Mouse (Mus musculus): ENCODE data around the gene Cct4. TPM values are rescaled to one million over a fixed set of nuclear protein-coding genes. Genes with fewer than 3 reads are reported as not detected.

Gene Cct4
- polyA plus RNA-seq, 1 experiment from 2014 or later: 206 TPM

- ATAC-seq (ENCODE audit: low read depth): peak; percentile 90
These were observed 18.2 kb upstream of the Cct4 start, which contains the start of gene Zrsr1 for GRCm38 (mm10) chr11:22971835-22972709. Gene Zrsr1 (plus strand): TSS chr11:22972005.

DNA sequence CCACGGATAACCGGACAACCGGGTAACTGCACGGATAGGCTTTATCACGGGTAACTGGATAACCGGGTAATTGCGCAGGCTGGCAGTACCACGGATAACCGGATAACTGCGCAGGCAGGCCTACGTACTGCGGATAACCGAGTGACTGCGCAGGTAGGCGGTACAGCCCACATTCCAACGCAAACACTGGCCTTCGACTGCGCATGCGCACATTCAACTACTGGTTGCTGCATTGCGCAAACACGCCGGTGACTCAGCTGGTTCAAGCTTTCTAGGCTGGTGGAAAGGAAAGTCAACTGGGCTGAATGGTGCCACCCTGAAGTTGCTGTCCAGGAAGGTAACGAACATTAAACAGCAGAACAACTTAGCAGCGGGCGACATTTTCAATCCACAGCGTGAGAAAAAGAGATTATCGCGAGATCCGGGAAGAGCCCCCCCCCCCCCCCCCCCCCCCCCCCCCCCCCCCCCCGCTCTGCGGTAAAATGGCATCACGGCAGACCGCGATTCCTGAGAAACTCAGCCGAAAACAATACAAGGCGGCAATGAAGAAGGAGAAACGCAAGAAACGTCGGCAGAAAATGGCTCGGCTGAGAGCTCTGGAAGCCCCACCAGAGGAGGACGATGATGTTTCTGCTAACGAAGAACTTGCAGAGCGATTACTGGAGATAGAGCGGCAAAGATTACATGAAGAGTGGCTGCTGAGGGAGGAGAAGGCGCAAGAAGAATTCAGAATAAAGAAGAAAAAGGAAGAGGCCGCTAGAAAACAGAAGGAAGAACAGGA is 17.4 kb upstream of the Cct4 start:
- peaks cover 39% of the 10 kb centered on the region for H3K36me3 ChIP-seq
- DNase-seq: peak; percentile 80
- WGBS (ENCODE audit: insufficient replicate concordance): 46% methylated on average over 44 of the region's 46 CpGs
- no peaks in the 10 kb centered on the region for H3K27me3 ChIP-seq
- peak overlapping the region; percentile 99 for H3K27ac ChIP-seq
- H3K4me3 ChIP-seq (replicated peaks): peak overlapping the region; percentile 71
- H3K9me3 ChIP-seq (replicated peaks): peaks cover 10% of the 10 kb centered on the region
- H3K9ac ChIP-seq: peak overlapping the region; percentile 80
- H3K4me1 ChIP-seq (replicated peaks): peaks cover 48% of the 10 kb centered on the region
- peak; percentile 56 for ATAC-seq (ENCODE audit: low read depth)
- peak overlapping the region; percentile 79 for H3K4me2 ChIP-seq

More at GRCm38 (mm10) chr11:22971835-22972709, 18.2 kb upstream of the Cct4 start, which contains the start of gene Zrsr1:
- peak; percentile 80 for DNase-seq
- Histone ChIP-seq H3K36me3 (peaks cover 31% of the 10 kb centered on the region), H3K4me3 (replicated peaks) (peak within 1 kb of the TSS; percentile 71), H3K27ac (peak within 1 kb of the TSS; percentile 99), H3K27me3 (no peaks in the 10 kb centered on the region), H3K4me2 (peak within 1 kb of the TSS; percentile 79), H3K9me3 (replicated peaks) (peaks cover 10% of the 10 kb centered on the region), H3K4me1 (replicated peaks) (peaks cover 40% of the 10 kb centered on the region), H3K9ac (peak within 1 kb of the TSS; percentile 80)
- 44% methylated on average over 56 of the region's 56 CpGs for WGBS (ENCODE audit: insufficient replicate concordance)

DNA sequence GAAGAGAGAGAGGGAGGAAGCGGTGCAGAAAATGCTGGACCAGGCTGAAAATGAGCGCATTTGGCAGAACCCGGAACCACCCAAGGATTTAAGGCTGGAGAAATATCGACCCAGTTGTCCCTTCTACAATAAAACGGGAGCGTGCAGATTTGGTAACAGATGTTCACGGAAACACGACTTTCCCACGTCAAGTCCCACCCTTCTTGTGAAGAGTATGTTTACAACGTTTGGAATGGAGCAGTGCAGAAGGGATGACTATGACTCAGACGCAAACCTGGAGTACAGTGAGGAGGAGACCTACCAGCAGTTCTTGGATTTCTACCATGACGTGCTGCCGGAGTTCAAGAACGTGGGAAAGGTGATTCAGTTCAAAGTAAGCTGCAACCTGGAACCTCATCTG is 16.7 kb upstream of the Cct4 start:
- ATAC-seq (ENCODE audit: low read depth) (no peak), DNase-seq (no peak)
- Histone ChIP-seq H3K4me1 (replicated peaks) (peaks cover 52% of the 10 kb centered on the region), H3K27me3 (no peaks in the 10 kb centered on the region), H3K4me2 (peak overlapping the region; percentile 70), H3K36me3 (peaks cover 45% of the 10 kb centered on the region), H3K4me3 (replicated peaks) (peak overlapping the region; percentile 71), H3K27ac (peak overlapping the region; percentile 86), H3K9ac (peak overlapping the region; percentile 78), H3K9me3 (replicated peaks) (peaks cover 10% of the 10 kb centered on the region)
- WGBS (ENCODE audit: insufficient replicate concordance): 47% methylated on average over 14 of the region's 14 CpGs

DNA sequence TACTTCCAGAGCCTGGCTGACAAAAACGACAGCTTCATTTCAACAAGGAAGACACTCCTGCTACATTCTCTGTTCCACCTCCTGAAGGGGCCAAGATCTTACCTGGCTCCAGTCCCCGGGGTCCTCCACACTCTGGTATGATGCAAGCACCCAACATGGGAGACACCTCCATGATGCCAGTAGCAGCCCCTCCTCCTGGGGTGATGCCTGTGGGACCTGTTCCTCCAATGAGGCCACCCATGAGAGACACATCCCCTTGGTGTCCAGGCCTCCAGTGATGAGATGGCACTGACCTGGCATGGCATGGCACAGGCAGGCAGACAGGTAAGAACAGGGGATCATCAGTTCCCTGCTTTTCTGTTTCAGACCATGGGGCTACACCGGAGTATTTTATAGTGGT is 12.1 kb upstream of the Cct4 start:
- no peak for ATAC-seq (ENCODE audit: low read depth)
- no peak overlapping the region for H3K9ac ChIP-seq
- DNase-seq: no peak
- H3K9me3 ChIP-seq (replicated peaks): no peaks in the 10 kb centered on the region
- no peak overlapping the region for H3K27ac ChIP-seq
- H3K36me3 ChIP-seq: peaks cover 43% of the 10 kb centered on the region
- peaks cover 57% of the 10 kb centered on the region for H3K4me1 ChIP-seq (replicated peaks)
- no peak overlapping the region for H3K4me2 ChIP-seq
- no peak overlapping the region for H3K4me3 ChIP-seq (replicated peaks)
- H3K27me3 ChIP-seq: no peaks in the 10 kb centered on the region
- WGBS (ENCODE audit: insufficient replicate concordance): 84% methylated on average over 3 of the region's 3 CpGs

GRCm38 (mm10) chr11:22978711-22979110 is 11.6 kb upstream of the Cct4 start:
- Histone ChIP-seq H3K4me1 (replicated peaks) (peaks cover 59% of the 10 kb centered on the region), H3K9me3 (replicated peaks) (no peaks in the 10 kb centered on the region), H3K4me2 (no peak overlapping the region), H3K27ac (no peak overlapping the region), H3K4me3 (replicated peaks) (no peak overlapping the region), H3K36me3 (peaks cover 38% of the 10 kb centered on the region), H3K9ac (no peak overlapping the region), H3K27me3 (no peaks in the 10 kb centered on the region)
- DNase-seq (no peak), ATAC-seq (ENCODE audit: low read depth) (no peak)
- WGBS (ENCODE audit: insufficient replicate concordance): 84% methylated on average over 1 of the region's 1 CpGs

GRCm38 (mm10) chr11:22979221-22979620 is 11.1 kb upstream of the Cct4 start:
- H3K9ac ChIP-seq: no peak overlapping the region
- H3K27me3 ChIP-seq: no peaks in the 10 kb centered on the region
- no peak overlapping the region for H3K4me2 ChIP-seq
- DNase-seq (no peak), ATAC-seq (ENCODE audit: low read depth) (no peak)
- H3K4me3 ChIP-seq (replicated peaks): no peak overlapping the region
- H3K36me3 ChIP-seq: peaks cover 35% of the 10 kb centered on the region
- 70% methylated on average over 1 of the region's 1 CpGs for WGBS (ENCODE audit: insufficient replicate concordance)
- no peak overlapping the region for H3K27ac ChIP-seq
- no peaks in the 10 kb centered on the region for H3K9me3 ChIP-seq (replicated peaks)
- H3K4me1 ChIP-seq (replicated peaks): peaks cover 58% of the 10 kb centered on the region

GRCm38 (mm10) chr11:22981041-22981440 is 9.3 kb upstream of the Cct4 start:
- peaks cover 31% of the 10 kb centered on the region for H3K36me3 ChIP-seq
- no peak for ATAC-seq (ENCODE audit: low read depth)
- peak overlapping the region; percentile 96 for H3K27ac ChIP-seq
- 17% methylated on average over 4 of the region's 4 CpGs for WGBS (ENCODE audit: insufficient replicate concordance)
- peaks cover 49% of the 10 kb centered on the region for H3K4me1 ChIP-seq (replicated peaks)
- H3K4me2 ChIP-seq: peak overlapping the region; percentile 86
- peak overlapping the region; percentile 72 for H3K4me3 ChIP-seq (replicated peaks)
- no peak for DNase-seq
- H3K9me3 ChIP-seq (replicated peaks): no peaks in the 10 kb centered on the region
- no peaks in the 10 kb centered on the region for H3K27me3 ChIP-seq
- peak overlapping the region; percentile 80 for H3K9ac ChIP-seq

DNA sequence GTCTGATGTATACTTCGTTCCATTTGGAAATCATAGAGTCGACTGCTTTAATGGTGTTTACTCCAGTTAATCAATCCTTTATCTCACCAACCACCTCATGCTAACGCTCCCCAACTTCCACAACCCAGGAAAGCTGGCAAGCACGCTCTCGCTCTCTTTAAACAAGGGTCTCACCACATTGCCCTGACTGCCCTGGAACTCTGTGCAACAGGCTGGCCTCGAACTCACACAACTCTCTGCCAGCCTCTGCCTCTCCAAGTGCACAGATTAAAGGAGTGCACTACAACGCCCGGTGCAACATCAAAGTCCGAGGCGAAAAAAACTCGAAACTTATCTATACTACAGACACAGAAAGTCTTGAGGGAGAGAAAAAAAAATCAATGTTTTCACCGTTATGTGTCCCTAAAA is 8.8 kb upstream of the Cct4 start:
- H3K36me3 ChIP-seq: peaks cover 26% of the 10 kb centered on the region
- peaks cover 44% of the 10 kb centered on the region for H3K4me1 ChIP-seq (replicated peaks)
- H3K9ac ChIP-seq: peak overlapping the region; percentile 80
- ATAC-seq (ENCODE audit: low read depth) (peak; percentile 47), DNase-seq (no peak)
- WGBS (ENCODE audit: insufficient replicate concordance): 1% methylated on average over 12 of the region's 12 CpGs
- H3K9me3 ChIP-seq (replicated peaks): no peaks in the 10 kb centered on the region
- H3K4me3 ChIP-seq (replicated peaks): peak overlapping the region; percentile 72
- peak overlapping the region; percentile 96 for H3K27ac ChIP-seq
- no peaks in the 10 kb centered on the region for H3K27me3 ChIP-seq
- H3K4me2 ChIP-seq: peak overlapping the region; percentile 86

DNA sequence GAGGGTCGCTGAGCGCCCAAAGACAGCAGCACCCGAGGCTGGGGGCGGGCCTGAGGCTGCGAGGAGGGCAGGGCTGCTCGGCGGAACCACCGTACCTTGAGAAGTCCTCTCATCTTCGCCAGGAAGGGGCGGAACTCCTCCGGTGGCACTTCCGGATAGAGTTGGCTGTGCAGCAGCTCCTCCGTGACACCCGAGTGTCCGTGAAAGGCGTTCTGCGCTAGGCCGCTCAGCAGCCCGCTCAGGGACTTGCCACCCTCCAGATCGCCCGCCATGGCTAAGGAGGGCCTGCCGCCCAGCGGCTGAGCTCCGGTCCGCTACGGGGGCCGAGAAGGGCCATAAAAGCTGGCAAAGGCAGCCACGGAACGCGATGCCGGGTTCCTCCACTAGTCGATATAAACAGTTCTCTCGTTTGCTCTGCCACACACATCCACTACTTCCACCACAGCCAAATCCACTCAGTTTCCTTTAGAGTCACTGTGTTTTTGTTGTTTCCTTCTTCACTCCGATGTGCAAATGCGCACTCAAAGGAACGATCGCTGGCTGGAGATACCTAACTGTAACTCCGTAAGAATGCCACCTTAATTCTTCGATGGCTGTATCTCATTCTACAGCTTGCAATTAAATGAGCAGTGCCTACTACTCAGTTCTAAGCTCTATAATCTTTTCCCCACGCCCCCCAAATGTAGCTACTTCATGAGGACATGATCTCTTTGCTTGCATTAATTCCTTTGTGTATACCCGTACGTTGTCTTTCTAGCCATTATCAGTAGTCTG is 8.1 kb upstream of the Cct4 start, which contains the start of the genes Gm28048 and Commd1:
Gene Gm28048 (minus strand): TSS at position 107 of the 774 bp plus-strand sequence.
Gene Commd1 (minus strand): TSS at position 399 of the 774 bp plus-strand sequence.
- peak within 1 kb of the TSS; percentile 80 for H3K9ac ChIP-seq
- peaks cover 38% of the 10 kb centered on the region for H3K4me1 ChIP-seq (replicated peaks)
- no peaks in the 10 kb centered on the region for H3K9me3 ChIP-seq (replicated peaks)
- H3K27ac ChIP-seq: peak within 1 kb of the TSS; percentile 96
- H3K27me3 ChIP-seq: no peaks in the 10 kb centered on the region
- peak within 1 kb of the TSS; percentile 72 for H3K4me3 ChIP-seq (replicated peaks)
- H3K36me3 ChIP-seq: peaks cover 19% of the 10 kb centered on the region
- ATAC-seq (ENCODE audit: low read depth) (peak; percentile 91), DNase-seq (peak; percentile 90)
- peak within 1 kb of the TSS; percentile 86 for H3K4me2 ChIP-seq
- 2% methylated on average over 42 of the region's 42 CpGs for WGBS (ENCODE audit: insufficient replicate concordance)

DNA sequence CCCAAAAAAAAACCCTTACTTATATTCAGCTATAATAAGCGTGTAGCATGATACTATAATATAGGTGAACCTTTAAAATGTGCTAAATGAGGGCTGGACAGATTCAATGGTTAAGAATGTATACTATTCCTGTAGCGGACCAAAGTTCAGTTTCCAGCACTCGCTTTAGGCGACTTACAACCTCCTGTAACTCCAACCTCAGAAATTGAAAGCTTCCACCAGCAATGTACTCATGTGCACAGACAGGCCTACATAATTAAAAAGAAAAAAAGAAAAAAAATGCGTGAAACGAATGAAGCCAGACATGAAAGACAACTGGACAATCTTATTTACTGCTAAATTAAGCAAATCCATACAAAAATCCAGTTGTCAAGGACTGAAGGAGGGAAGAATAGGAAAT is 7.5 kb upstream of the Cct4 start:
- no peaks in the 10 kb centered on the region for H3K9me3 ChIP-seq (replicated peaks)
- H3K4me2 ChIP-seq: peak overlapping the region; percentile 86
- H3K27me3 ChIP-seq: no peaks in the 10 kb centered on the region
- H3K27ac ChIP-seq: no peak overlapping the region
- H3K36me3 ChIP-seq: peaks cover 13% of the 10 kb centered on the region
- H3K4me3 ChIP-seq (replicated peaks): peak overlapping the region; percentile 10; the same call in 1 of the 2 replicates
- 67% methylated on average over 6 of the region's 6 CpGs for WGBS (ENCODE audit: insufficient replicate concordance)
- H3K4me1 ChIP-seq (replicated peaks): peaks cover 31% of the 10 kb centered on the region
- ATAC-seq (ENCODE audit: low read depth) (no peak), DNase-seq (no peak)
- peak overlapping the region; percentile 41; the same call in 1 of the 2 replicates for H3K9ac ChIP-seq
